Mouse (Mus musculus): ENCODE data around the gene Tor1aip1. TPM values are rescaled to one million over a fixed set of nuclear protein-coding genes. Genes with fewer than 3 reads are reported as not detected.

The Tor1aip1 gene
- total and polyA plus RNA-seq, 3 experiments = 13.1 to 22.9 TPM; not detected in 1

GRCm38 (mm10) chr1:155973068-155973718 lies 63.1 kb downstream of the Tor1aip1 start, which contains the start of gene Cep350 (continued):
- TF ChIP-seq POLR2AphosphoS2 (IDR thresholded peaks at IDR 0.05; ENCODE audit: low read length) = 0 out of 2 replicates have a peak, but pooled peaks have one; percentile 15
- no peak for TF ChIP-seq ZNF384 (IDR thresholded peaks at IDR 0.05; ENCODE audit: low read depth, low read length)
- TF ChIP-seq TCF12 (IDR thresholded peaks at IDR 0.05; ENCODE audit: low read depth, low read length) = peak; percentile 71
- no peak for TF ChIP-seq SMC3 (IDR thresholded peaks at IDR 0.05; ENCODE audit: low read depth, low read length)
- TF ChIP-seq MAZ (IDR thresholded peaks at IDR 0.05; ENCODE audit: low read depth, low read length) = peak; percentile 93
- peak; percentile 33; the same call in 1 of the 2 replicates for TF ChIP-seq UBTF (IDR thresholded peaks at IDR 0.05; ENCODE audit: borderline replicate concordance, insufficient read depth, low read depth, low read length)
- TF ChIP-seq MYC (IDR thresholded peaks at IDR 0.05; ENCODE audit: low read depth, low read length) = no peak
- no peak for TF ChIP-seq ZC3H11A (IDR thresholded peaks at IDR 0.05; ENCODE audit: low read depth, low read length)
- TF ChIP-seq JUND (IDR thresholded peaks at IDR 0.05; ENCODE audit: low read depth, low read length) = peak; percentile 92
- TF ChIP-seq NRF1 (IDR thresholded peaks at IDR 0.05; ENCODE audit: insufficient read depth, low read depth, low read length, poor library complexity, severe bottlenecking) = no peak; the same call in none of the 2 replicates
- TF ChIP-seq USF2 (IDR thresholded peaks at IDR 0.05; ENCODE audit: borderline replicate concordance in 1 of 2, insufficient read depth in 1 of 2, low read depth in 1 of 2, low read length in 2 of 2) = no peak
- TF ChIP-seq NELFE (IDR thresholded peaks at IDR 0.05; ENCODE audit: low read depth, low read length) = peak; percentile 54
- no peak for TF ChIP-seq POLR2AphosphoS5 (IDR thresholded peaks at IDR 0.05; ENCODE audit: borderline replicate concordance, low read depth, low read length)
- peak; percentile 17 for TF ChIP-seq ZMIZ1 (IDR thresholded peaks at IDR 0.05; ENCODE audit: low read depth, low read length)
- TF ChIP-seq E2F4 (IDR thresholded peaks at IDR 0.05; ENCODE audit: borderline replicate concordance, low read depth, low read length) = no peak
- peak; percentile 16 to 76 for TF ChIP-seq POLR2A (IDR thresholded peaks at IDR 0.05; ENCODE audit: control insufficient read depth in 1 of 2, insufficient read depth in 1 of 2, low read depth in 1 of 2, low read length in 2 of 2, poor library complexity in 1 of 2)
- no peak for TF ChIP-seq MAFK (IDR thresholded peaks at IDR 0.05; ENCODE audit: borderline replicate concordance, low read depth, low read length)

- DNase-seq (ENCODE audit: low read depth, low spot score) = peak; percentile 73
- H3K4me1 ChIP-seq (ENCODE audit: control insufficient read depth in 1 of 2, insufficient read depth in 2 of 2, low read length in 2 of 2) = peaks cover 7 to 9% of the 10 kb centered on the region in 2 experiments
- TF ChIP-seq TBP (IDR thresholded peaks at IDR 0.05; ENCODE audit: low read depth, low read length) (no peak), EP300 (IDR thresholded peaks at IDR 0.05; ENCODE audit: low read depth in 1 of 2, low read length in 2 of 2) (no peak), E2F4 (IDR thresholded peaks at IDR 0.05; ENCODE audit: borderline replicate concordance, low read depth, low read length) (no peak), ETS1 (IDR thresholded peaks at IDR 0.05; ENCODE audit: low read depth, low read length) (no peak), JUND (IDR thresholded peaks at IDR 0.05; ENCODE audit: low read depth, low read length) (no peak), TAL1 (IDR thresholded peaks at IDR 0.05; ENCODE audit: low read length) (no peak), ZC3H11A (IDR thresholded peaks at IDR 0.05; ENCODE audit: low read depth, low read length) (no peak), BHLHE40 (IDR thresholded peaks at IDR 0.05; ENCODE audit: borderline replicate concordance, low read depth, low read length) (no peak), NRF1 (IDR thresholded peaks at IDR 0.05; ENCODE audit: insufficient read depth, low read depth, low read length, poor library complexity, severe bottlenecking) (no peak), POLR2AphosphoS5 (IDR thresholded peaks at IDR 0.05; ENCODE audit: borderline replicate concordance, low read depth, low read length) (no peak), RCOR1 (IDR thresholded peaks at IDR 0.05; ENCODE audit: low read depth, low read length) (no peak), ELF1 (IDR thresholded peaks at IDR 0.05; ENCODE audit: low read depth, low read length) (no peak), SMC3 (IDR thresholded peaks at IDR 0.05; ENCODE audit: low read depth, low read length) (no peak), CHD2 (IDR thresholded peaks at IDR 0.05; ENCODE audit: low read length) (peak; percentile 48), UBTF (IDR thresholded peaks at IDR 0.05; ENCODE audit: borderline replicate concordance, insufficient read depth, low read depth, low read length) (0 out of 2 replicates have a peak, but pooled peaks have one; percentile 23), NELFE (IDR thresholded peaks at IDR 0.05; ENCODE audit: low read depth, low read length) (no peak), GATA1 (IDR thresholded peaks at IDR 0.05; ENCODE audit: low read depth, low read length) (no peak), ZNF384 (IDR thresholded peaks at IDR 0.05; ENCODE audit: low read depth, low read length) (no peak), KAT2A (conservative IDR thresholded peaks at IDR 0.05; ENCODE audit: low read depth, low read length) (no peak), USF2 (IDR thresholded peaks at IDR 0.05; ENCODE audit: borderline replicate concordance in 1 of 2, insufficient read depth in 1 of 2, low read depth in 1 of 2, low read length in 2 of 2) (no peak), USF1 (IDR thresholded peaks at IDR 0.05; ENCODE audit: low read depth, low read length) (no peak), SIN3A (IDR thresholded peaks at IDR 0.05; ENCODE audit: low read length) (peak; percentile 78)
Measured at GRCm38 (mm10) chr1:155972146-155973067, 63.9 kb downstream of the Tor1aip1 start.

More at GRCm38 (mm10) chr1:155972146-155973067, 63.9 kb downstream of the Tor1aip1 start:
- Histone ChIP-seq H3K27ac (ENCODE audit: control insufficient read depth, low read depth, low read length) (peak overlapping the region; percentile 62), H3K79me2 (ENCODE audit: control insufficient read depth, insufficient read depth, low read length, poor library complexity) (peaks cover 14% of the 10 kb centered on the region), H3K9ac (ENCODE audit: control insufficient read depth, low read depth, low read length, poor library complexity, severe bottlenecking) (peak overlapping the region; percentile 94), H3K36me3 (ENCODE audit: control insufficient read depth in 1 of 2, insufficient read depth in 2 of 2, low read length in 2 of 2) (peaks cover 0 to 11% of the 10 kb centered on the region in 2 experiments; a peak in 2 of 4 replicates), H3K4me3 (ENCODE audit: control insufficient read depth in 1 of 2, insufficient read depth in 1 of 2, low read depth in 2 of 2, low read length in 2 of 2) (peak overlapping the region; percentile 63 to 95), H3K27me3 (ENCODE audit: control insufficient read depth in 1 of 2, insufficient read depth in 2 of 2, low read length in 2 of 2) (no peaks in the 10 kb centered on the region), H3K9me3 (replicated peaks; ENCODE audit: insufficient read depth, low read length) (no peaks in the 10 kb centered on the region)
